ENCODE assay signal across 9 mouse cellular contexts in genomic region chr8:21001171-21001570, GRCm38 (mm10). TPM values are rescaled to one million over a fixed set of nuclear protein-coding genes. Genes with fewer than 3 reads are reported as not detected.
DNase-seq lines count a peak whose midpoint lies in the region; ATAC-seq and TF ChIP-seq lines count a peak whose summit lies in the region.
"Had no signal": no experiment of that assay in that cellular context is flagged by ENCODE, and none has a peak within 500 bp of the region (broad histone marks: within the 10 kb centered on the region; RNA-seq: fewer than 3 reads in every experiment).

No protein-coding gene starts in this region.

- WGBS in intestine, postnatal 0 days: 51% methylated on average over 8 of the region's 8 CpGs
- WGBS in intestine, embryonic 15.5 days: 53% methylated on average over 8 of the region's 8 CpGs
- 48% methylated on average over 8 of the region's 8 CpGs for WGBS in midbrain, postnatal 0 days

- no peak overlapping the region for H3K4me3 ChIP-seq in intestine, postnatal 0 days (ENCODE audit: low read depth, low read length)
- no peak overlapping the region for H3K4me3 ChIP-seq in intestine, embryonic 15.5 days (replicated peaks)
- no peak overlapping the region for H3K4me3 ChIP-seq in midbrain, postnatal 0 days (ENCODE audit: low read depth, low read length)

- peak; percentile 17 for DNase-seq in right cerebral cortex, postnatal 4 days
- no peak for DNase-seq in right cerebral cortex, postnatal 25 days
- DNase-seq in embryo, embryonic 10.5 days (ENCODE audit: low spot score): peak; percentile 59
- DNase-seq in midbrain, postnatal 0 days (ENCODE audit: low spot score): peak; percentile 12
- DNase-seq in B cell, adult 2 months: no peak

- ATAC-seq in intestine, postnatal 0 days: no peak
- no peak for ATAC-seq in intestine, embryonic 15.5 days
- no peak for ATAC-seq in midbrain, postnatal 0 days (ENCODE audit: low FRiP score)
- no peak for ATAC-seq in monocyte, adult 5-6 weeks (replicated peaks; ENCODE audit: insufficient number of reproducible peaks, low FRiP score, low TSS enrichment, poor library complexity, severe bottlenecking)

- no peaks in the 10 kb centered on the region for H3K9me3 ChIP-seq in intestine, postnatal 0 days (ENCODE audit: control insufficient read depth)
- 0 out of 2 replicates have a peak, but pooled peaks cover 3% of the 10 kb centered on the region for H3K9me3 ChIP-seq in intestine, embryonic 15.5 days
- peaks cover 13% of the 10 kb centered on the region; the same call in 1 of the 2 replicates for H3K9me3 ChIP-seq in midbrain, postnatal 0 days (ENCODE audit: low read length)

- TF ChIP-seq CTCF in intestine, postnatal 0 days (IDR thresholded peaks at IDR 0.05; ENCODE audit: low read depth): peak; percentile 64
- peak; percentile 38 for TF ChIP-seq CTCF in midbrain, postnatal 0 days (IDR thresholded peaks at IDR 0.05)

- no peaks in the 10 kb centered on the region for H3K36me3 ChIP-seq in intestine, postnatal 0 days (ENCODE audit: control insufficient read depth, insufficient read depth)
- no peaks in the 10 kb centered on the region for H3K36me3 ChIP-seq in intestine, embryonic 15.5 days
- no peaks in the 10 kb centered on the region for H3K36me3 ChIP-seq in midbrain, postnatal 0 days (ENCODE audit: insufficient read depth, low read length)

- no peak overlapping the region for H3K9ac ChIP-seq in intestine, postnatal 0 days (ENCODE audit: low read depth, low read length)
- no peak overlapping the region for H3K9ac ChIP-seq in intestine, embryonic 15.5 days
- H3K9ac ChIP-seq in midbrain, postnatal 0 days (replicated peaks; ENCODE audit: low read length, poor library complexity, severe bottlenecking): no peak overlapping the region

- no peak overlapping the region for H3K27ac ChIP-seq in intestine, postnatal 0 days (ENCODE audit: low read depth, low read length)
- no peak overlapping the region for H3K27ac ChIP-seq in intestine, embryonic 15.5 days
- H3K27ac ChIP-seq in midbrain, postnatal 0 days (ENCODE audit: low read depth, low read length): no peak overlapping the region
- H3K27ac ChIP-seq: macrophage had no signal

- no peaks in the 10 kb centered on the region for H3K4me1 ChIP-seq in intestine, postnatal 0 days (replicated peaks; ENCODE audit: control insufficient read depth, insufficient read depth, low read length)
- no peaks in the 10 kb centered on the region for H3K4me1 ChIP-seq in intestine, embryonic 15.5 days (replicated peaks)
- H3K4me1 ChIP-seq in midbrain, postnatal 0 days (ENCODE audit: insufficient read depth, low read length): no peaks in the 10 kb centered on the region

- no peak overlapping the region for H3K4me2 ChIP-seq in intestine, postnatal 0 days (replicated peaks; ENCODE audit: low read depth)
- H3K4me2 ChIP-seq in intestine, embryonic 15.5 days (replicated peaks): no peak overlapping the region
- no peak overlapping the region for H3K4me2 ChIP-seq in midbrain, postnatal 0 days (ENCODE audit: low read depth, low read length, poor library complexity, severe bottlenecking)

- H3K27me3 ChIP-seq in intestine, postnatal 0 days (replicated peaks; ENCODE audit: control insufficient read depth, insufficient read depth, low read length): no peaks in the 10 kb centered on the region
- no peaks in the 10 kb centered on the region for H3K27me3 ChIP-seq in intestine, embryonic 15.5 days (replicated peaks)
- no peaks in the 10 kb centered on the region for H3K27me3 ChIP-seq in midbrain, postnatal 0 days (ENCODE audit: insufficient read depth, low read length)

RNA-seq across cellular contexts. Expression of gene Defa21, which starts 24.2 kb away (rescaled TPM):
- not detected in 2 replicates for polyA plus RNA-seq in intestine, postnatal 0 days (2015; fragmentation: Nextera tagmentation; extraction: Ambion mirVana)
- polyA plus RNA-seq in intestine, embryonic 15.5 days (2015; fragmentation: Nextera tagmentation; extraction: Ambion mirVana): not detected in 2 replicates
- not detected in 2 replicates for total RNA-seq in midbrain, postnatal 0 days (2014; rRNA removed)
- not detected in 2 replicates for polyA plus RNA-seq in midbrain, postnatal 0 days (2015; fragmentation: Nextera tagmentation; extraction: Ambion mirVana)
- not detected in 3 replicates for total RNA-seq in monocyte, adult 5-6 weeks (2017)
- polyA plus RNA-seq: macrophage had no signal

RNA-seq across cellular contexts. Expression of gene Defa23, which starts 53.7 kb away (rescaled TPM):
- polyA plus RNA-seq in intestine, postnatal 0 days (2015; fragmentation: Nextera tagmentation; extraction: Ambion mirVana): not detected in 2 replicates
- not detected in 2 replicates for polyA plus RNA-seq in intestine, embryonic 15.5 days (2015; fragmentation: Nextera tagmentation; extraction: Ambion mirVana)
- not detected in 2 replicates for total RNA-seq in midbrain, postnatal 0 days (2014; rRNA removed)
- not detected in 2 replicates for polyA plus RNA-seq in midbrain, postnatal 0 days (2015; fragmentation: Nextera tagmentation; extraction: Ambion mirVana)
- total RNA-seq in monocyte, adult 5-6 weeks (2017): not detected in 3 replicates
- polyA plus RNA-seq: macrophage had no signal

RNA-seq across cellular contexts. Expression of gene AY761185, which starts 56.7 kb away (rescaled TPM):
- not detected in 2 replicates for polyA plus RNA-seq in intestine, postnatal 0 days (2015; fragmentation: Nextera tagmentation; extraction: Ambion mirVana)
- polyA plus RNA-seq in intestine, embryonic 15.5 days (2015; fragmentation: Nextera tagmentation; extraction: Ambion mirVana): not detected in 2 replicates
- total RNA-seq in midbrain, postnatal 0 days (2014; rRNA removed): not detected in 2 replicates
- not detected in 2 replicates for polyA plus RNA-seq in midbrain, postnatal 0 days (2015; fragmentation: Nextera tagmentation; extraction: Ambion mirVana)
- total RNA-seq in monocyte, adult 5-6 weeks (2017): not detected in 3 replicates
- polyA plus RNA-seq: macrophage had no signal

Comparison
In these comparisons a context has a peak if more than half of its experiments do, and no peak if none do; other contexts are left out.
1. DNase-seq: peak in right cerebral cortex, postnatal 4 days (single experiment), embryo, embryonic 10.5 days (single experiment) and midbrain, postnatal 0 days (single experiment); none in right cerebral cortex, postnatal 25 days (single experiment) and B cell, adult 2 months (0 of 2).